Mouse (Mus musculus): Measurements from ENCODE around the gene Atf1. TPM values are rescaled to one million over a fixed set of nuclear protein-coding genes. Genes with fewer than 3 reads are reported as not detected.
"Not testable (repeated sequence)": the region's sequence is repeated elsewhere in the genome, so short reads cannot be mapped to it uniquely, and the experiment has no call there.

Gene Atf1
- total RNA-seq, 4 experiments from 2014 or later = 48.3 to 65.5 (median 60.5) TPM

- peak; percentile 71 to 84 for DNase-seq (ENCODE audit: low spot score in 2 of 2)
These were observed 76.7 kb downstream of the Atf1 start, which contains the start of gene Mettl7a1 for GRCm38 (mm10) chr15:100304019-100304991. Mettl7a1 (plus strand) TSS chr15:100304140.

GRCm38 (mm10) chr15:100306201-100306600 is 78.6 kb downstream of the Atf1 start:
- no peak for DNase-seq (ENCODE audit: low spot score in 2 of 2)

- not testable (repeated sequence) for DNase-seq (ENCODE audit: low spot score in 2 of 2)
These were observed 79.9 kb downstream of the Atf1 start for GRCm38 (mm10) chr15:100307438-100308096.

Other genes with a start within 250 kb of the Atf1 start
- 1 to 10 TPM; 5.7 to 6.2 (median 5.7) TPM for gene Dip2b, start 189.2 kb upstream of the Atf1 start, total RNA-seq (2022)
- not detected for gene Tmprss12, start 53.0 kb downstream of the Atf1 start, total RNA-seq (2022)
- gene Mettl7a1, start 76.3 kb downstream of the Atf1 start, total RNA-seq (2022) = 10 to 100 TPM; 37.7 to 45.7 (median 44.6) TPM
- gene Mettl7a3, start 107.1 kb downstream of the Atf1 start, total RNA-seq (2022) = under 1 TPM in 3 of 4 experiments, not detected in 1; 0.17 to 0.43 (median 0.22) TPM
- under 1 TPM in 1 of 4 experiments, not detected in 3; 0.45 TPM for gene Methig1, start 125.3 kb downstream of the Atf1 start, total RNA-seq (2022)
- 1 to 10 TPM in 1 of 4 experiments, under 1 TPM in 3; 0.77 to 1.0 (median 0.91) TPM for gene Mettl7a2, start 125.4 kb downstream of the Atf1 start, total RNA-seq (2022)
- gene Higd1c, start 136.7 kb downstream of the Atf1 start, total RNA-seq (2022) = not detected
- under 1 TPM in 1 of 4 experiments, not detected in 3; 0.12 TPM for gene Gm5475, start 194.3 kb downstream of the Atf1 start, total RNA-seq (2022)
- gene Slc11a2, start 197.3 kb downstream of the Atf1 start, total RNA-seq (2022) = 10 to 100 TPM; 31.0 to 39.7 (median 36.9) TPM
- 1 to 10 TPM; 6.6 to 7.9 (median 7.0) TPM for gene Letmd1, start 241.2 kb downstream of the Atf1 start, total RNA-seq (2022)

Data from gastrocnemius, adult 8-10 months (tissue).